Mouse (Mus musculus): ENCODE data around the gene Ddx55. TPM values are rescaled to one million over a fixed set of nuclear protein-coding genes. Genes with fewer than 3 reads are reported as not detected.
A peak's percentile ranks its signal among the peaks of the same experiment; 100 is the strongest.

Ddx55 gene
- polyA plus RNA-seq (2017; shearing (Covaris generic)) = 10 to 100 TPM; 17.2 to 22.9 TPM

DNA sequence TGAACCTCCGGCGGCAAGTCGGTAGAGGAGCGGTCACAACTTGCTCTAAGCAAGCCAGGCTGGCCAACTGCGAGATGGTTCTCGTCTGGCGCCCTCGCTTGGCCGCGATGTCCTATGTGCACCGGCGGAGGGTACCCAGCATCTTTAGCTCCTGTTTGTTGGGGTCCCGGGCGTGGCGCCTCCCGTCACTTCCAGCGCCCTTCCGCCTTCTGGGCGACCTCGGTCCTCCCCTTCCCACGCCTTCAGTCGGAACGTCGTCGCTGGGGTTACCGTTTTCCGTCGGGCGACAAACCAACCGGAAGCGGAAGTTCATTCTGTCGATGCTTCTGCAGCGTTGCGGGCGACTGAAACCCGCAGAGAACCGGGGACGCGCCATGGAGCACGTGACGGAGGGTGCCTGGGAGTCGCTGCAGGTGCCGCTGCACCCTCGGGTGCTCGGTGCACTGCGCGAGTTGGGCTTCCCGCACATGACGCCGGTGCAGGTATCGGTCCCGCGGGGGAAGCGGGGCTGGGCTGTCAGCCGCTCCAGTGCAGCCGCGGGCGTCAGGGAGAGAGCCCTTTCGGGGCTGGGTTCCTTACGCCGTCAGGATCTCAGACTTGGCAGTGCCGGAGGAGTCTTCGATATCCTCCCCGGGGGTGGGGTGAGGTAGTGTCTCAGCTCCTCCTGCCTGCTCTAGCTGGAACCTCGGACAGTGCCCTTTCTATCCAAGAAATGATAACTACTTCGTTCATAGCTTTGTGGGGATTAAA is at the start of gene Ddx55:
Gene Ddx55, plus strand, starts transcription at position 307 of the 750 bp plus-strand sequence.
- ATAC-seq = peak; percentile 97

DNA sequence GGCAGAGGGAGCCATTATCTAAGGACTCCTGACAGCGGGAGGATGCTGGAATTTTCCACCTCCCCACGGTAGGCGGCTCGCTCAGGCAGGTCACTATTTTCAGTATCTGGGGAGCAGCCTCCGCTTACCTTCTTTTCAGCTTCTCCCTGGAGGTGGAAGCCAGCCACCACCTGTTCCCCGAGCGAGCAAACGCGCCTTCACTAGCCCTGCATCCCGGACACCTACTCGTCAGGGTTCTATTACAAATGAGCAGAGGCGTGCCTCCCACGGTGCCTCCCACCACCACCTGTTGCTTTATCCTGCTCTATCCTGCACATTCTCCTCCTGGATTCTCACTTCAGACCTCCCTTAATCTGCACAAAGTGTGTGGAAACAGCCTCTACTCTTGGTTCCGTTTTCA is 48.9 kb upstream of the Ddx55 start:
- ATAC-seq = no peak

DNA sequence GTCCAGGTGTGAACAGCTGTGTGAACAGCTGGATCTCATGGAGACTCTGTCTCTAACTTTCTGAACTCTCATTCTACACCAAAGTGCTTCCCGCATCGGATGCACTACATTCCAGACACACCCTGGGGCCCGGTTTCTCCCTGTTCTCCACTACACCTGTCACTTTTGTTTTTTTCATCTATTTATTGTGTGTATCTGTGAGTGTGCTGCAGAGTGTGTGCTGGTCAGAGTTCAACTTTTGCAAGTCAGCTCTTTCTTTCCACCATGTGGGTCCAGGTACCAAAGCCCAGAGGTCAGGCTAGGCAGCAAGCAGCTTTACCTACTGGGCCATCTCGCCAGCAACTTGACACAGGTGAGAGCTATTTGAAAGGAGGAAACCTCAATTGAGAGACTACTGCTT is 47.4 kb upstream of the Ddx55 start:
- ATAC-seq = no peak

DNA sequence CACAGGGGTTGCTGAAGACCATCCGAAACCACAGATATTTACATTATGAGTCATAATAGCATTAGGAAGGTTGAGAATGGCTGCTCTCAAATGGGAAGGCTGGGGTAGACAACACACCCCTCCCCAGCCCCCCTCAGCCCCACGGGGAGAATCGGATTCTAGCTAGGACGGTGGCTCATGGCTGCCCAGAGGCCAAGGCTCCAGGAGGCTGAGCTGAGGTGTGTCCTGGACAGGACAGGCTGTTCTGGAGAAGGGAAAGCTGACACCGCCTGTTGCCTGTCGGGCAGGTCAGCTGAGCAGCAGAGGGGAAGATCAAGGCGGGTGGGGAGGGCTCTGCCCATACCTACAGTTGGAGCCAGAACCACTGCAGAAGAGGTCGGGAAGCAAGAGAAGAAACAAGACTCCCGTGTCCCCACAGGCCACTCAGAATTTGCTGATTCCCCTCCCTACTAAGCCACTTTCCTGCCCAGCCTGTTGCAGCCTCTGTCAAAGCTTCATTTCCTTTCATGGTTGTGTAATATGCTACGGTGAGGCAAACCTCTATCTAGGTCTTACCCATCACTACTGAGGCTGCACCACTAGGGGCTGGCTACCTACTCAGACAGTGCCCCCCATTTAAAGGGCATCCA is 45.8 kb upstream of the Ddx55 start:
- no peak for ATAC-seq

DNA sequence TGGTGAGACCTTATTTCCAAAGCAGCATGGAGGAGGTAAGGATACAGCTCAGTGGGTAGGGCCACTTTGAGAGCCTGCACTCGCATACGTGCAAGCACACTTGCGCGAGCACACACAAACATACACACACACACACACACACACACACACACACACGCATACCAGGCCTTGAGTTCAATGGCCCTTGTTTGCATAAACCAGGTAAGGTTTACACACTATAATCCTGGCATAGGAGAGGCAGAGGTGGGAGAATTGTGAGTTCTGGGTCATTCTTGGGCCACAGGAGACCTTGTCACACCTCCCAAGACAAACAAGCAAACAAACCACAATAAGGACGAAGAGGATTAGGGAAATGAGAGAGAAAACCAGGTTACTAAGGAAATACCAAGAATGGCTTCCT is 43.5 kb upstream of the Ddx55 start:
- ATAC-seq = no peak

DNA sequence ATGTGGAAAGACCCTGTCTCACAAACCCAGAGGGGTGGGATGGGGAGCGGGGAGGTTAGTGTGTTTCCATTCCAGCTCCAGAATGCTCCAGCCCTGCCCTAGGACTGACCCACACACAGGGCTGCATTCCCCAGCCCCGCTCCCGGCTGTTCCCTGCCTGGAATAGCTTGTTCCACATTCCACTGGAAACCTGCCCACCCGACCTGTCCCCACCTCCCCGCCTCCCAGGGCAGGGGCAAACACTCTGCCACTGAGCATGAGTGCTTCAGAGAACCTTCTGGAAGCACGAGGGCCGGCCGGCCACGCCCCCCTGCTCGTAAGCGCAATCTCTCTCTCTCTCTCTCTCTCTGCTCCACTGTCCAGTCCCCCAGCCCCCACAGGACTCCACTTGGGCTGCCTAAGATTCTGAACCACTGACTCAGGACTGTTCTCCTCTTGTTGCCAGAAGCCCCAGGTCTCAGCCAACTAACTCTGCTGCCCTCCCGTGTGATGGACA is 42.9 kb upstream of the Ddx55 start:
- ATAC-seq = no peak

DNA sequence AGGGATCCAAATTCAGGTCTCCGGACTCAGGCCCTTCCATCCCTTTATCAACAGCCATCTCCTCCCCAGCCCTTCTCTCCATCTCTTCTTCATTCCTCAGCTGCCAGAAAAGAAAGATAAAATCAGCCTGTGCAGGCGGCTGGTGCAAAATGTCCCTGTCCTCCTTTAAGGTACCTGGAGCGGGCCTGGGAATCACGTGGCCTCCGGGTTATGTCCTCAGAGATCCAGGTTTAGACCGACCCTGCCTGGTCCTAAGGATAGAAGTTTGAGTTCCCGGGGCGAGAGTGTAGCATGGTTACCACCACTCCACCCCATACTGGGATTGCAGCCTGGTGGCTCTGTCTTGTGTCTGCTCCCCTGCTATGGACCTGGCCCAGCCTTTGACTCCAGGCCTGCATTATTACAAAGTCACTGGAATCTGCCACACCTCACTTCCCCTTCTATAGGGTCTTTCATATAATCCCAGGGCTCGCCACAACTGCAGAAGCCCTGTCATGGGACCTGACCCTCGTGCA is 42.1 kb upstream of the Ddx55 start:
- no peak for ATAC-seq

DNA sequence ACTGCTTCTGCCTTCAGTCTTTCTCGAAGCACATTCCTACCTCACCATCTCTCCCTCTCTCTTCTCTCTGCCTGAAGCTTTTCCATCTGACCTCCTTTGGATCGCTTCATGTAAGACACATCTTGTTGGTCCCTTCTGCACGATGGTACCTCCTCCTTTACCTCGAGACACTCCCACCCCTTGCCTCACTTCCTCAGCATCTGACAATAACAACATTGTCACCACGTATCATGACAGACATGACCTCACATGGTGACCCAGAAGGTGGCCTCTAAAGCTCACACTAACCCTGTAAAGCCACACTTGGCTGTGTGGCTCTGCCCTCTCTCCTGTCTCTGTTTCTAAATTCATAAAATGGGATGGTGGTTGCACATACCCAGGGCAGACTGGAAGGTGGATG is 36.9 kb upstream of the Ddx55 start:
- ATAC-seq = no peak

DNA sequence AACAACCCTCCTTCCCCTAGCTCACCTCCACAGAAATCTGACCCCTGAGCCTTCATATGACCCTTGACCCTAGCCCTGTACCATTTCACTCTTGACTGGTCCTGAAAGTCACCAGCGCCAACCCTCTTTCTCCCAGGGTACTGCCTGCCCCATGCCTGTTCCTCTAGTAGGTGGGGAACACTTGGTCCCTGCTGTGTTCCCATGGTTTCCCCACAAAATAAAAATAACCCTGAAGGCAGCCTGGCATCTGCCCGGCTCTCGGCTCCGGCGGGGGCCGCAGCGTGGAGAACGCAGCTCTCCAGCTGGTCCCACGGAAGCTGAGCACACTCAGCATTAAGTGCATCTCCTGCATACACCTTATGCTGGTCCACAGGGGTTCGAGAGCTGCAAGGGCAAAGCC is 34.0 kb upstream of the Ddx55 start:
- ATAC-seq = no peak

DNA sequence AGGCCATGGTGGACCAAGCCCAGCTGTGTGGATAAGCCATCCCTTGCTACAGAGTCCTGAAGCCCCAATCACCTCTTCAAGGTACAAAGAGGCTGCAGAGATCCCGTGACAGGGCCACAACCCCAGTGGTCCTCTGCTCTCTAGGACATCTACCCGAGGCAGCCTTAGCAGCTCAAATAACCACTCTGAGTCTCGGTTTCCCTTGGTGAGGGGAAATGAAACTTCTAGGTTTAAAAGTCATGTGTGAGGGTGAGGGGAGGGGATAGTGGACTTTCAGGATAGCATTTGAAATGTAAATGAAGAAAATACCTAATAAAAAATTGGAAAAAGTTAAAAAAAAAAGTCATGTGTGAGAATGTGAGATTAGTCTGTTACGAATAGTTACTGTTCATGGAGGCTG is 31.1 kb upstream of the Ddx55 start:
- no peak for ATAC-seq

DNA sequence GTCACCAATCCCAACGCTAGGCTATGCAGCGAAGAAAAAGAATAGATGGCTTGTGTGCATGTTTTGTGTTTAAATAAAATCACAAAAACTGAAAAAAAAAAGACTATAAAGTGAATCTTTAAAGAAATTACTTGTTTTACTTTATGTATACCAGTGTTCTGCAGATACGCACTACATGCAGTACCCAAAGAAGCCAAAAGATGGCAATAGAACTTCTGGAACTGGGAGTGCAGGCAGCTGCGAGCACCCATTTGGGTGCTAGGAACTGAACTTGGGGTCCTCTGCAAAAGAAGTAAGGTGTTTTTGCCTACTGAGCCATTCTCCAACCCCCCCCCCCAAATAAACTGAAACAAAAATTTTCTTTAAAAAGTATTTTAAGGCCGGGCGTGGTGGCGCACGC is 29.6 kb upstream of the Ddx55 start:
- ATAC-seq = no peak

DNA sequence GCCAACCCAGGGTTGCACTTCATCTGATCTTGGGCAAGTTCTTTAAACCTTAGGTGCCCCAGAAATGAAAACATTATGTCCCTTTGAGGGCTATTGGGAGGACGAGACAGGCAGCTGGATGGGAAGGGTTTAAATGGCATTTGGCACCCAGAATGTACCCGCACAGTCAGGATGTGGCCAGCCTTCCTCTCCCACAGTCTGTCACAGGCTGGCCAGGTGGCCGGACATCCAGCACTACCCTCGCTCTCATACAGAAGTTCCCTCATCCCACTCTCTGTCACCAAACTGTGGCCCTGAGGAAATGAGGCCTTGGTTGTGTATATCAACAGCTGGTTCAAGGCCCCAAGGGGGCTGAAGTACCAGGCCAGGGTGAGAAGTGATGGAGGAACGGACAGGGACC is 27.7 kb upstream of the Ddx55 start:
- no peak for ATAC-seq

DNA sequence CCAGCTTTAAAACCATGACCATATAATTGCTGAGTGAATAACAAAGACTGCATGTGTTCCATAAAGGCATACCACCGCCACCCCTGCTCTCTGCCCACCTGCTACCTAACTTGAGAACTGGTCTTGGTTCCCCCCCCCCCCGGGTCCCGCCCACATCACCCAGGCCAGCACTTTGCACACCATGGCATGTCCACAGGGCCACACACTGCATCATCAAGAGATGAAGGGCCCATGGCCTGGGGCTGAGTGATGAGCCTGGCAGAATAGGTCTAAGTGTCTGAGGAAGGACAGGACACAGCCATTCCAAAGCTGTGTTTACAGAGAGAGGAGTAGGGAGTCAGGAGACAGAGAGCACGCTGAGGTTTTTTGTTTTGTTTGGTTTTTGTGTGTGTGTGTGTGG is 24.3 kb upstream of the Ddx55 start:
- no peak for ATAC-seq

DNA sequence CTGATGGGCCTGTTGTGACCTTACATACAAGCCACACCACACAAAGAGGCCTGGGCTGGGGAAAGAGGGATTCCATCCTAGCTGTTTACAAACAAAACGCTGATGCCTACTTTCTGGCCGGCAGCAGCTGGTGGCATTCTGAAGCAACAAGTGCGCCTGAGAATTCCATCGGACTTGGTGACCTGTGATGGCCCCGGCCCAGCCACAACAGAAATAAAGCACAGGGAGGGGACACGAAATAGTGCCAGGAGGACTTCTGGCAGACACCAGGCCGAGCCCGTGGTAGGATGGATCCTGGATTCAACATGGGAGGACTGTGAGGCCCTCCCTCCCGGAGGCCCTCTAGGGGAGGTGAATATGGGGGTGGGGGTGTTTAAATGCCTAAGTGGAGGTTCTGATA is 23.9 kb upstream of the Ddx55 start:
- no peak for ATAC-seq

DNA sequence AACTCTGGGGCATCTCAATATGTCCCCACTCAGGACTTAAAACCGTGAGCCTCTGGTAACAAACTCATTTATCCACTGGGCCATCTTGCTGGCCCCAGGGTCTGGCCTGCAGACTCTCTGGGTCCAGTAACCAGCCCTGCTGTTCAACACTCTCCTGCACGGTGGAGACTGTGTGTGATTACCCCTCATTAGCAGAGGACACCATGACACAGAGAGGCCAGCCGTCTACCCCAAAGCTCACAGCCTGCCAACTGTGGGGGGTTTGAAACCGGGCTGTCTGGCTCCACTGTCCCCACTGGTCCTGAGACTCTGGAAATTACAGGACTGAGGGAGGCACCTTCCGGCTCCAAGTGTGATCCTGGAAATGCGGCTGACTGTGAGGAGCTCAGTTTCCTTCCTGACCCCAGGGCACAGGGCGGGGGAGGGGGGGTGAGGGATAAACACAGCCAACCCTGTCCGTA is 23.4 kb upstream of the Ddx55 start:
- ATAC-seq = no peak

DNA sequence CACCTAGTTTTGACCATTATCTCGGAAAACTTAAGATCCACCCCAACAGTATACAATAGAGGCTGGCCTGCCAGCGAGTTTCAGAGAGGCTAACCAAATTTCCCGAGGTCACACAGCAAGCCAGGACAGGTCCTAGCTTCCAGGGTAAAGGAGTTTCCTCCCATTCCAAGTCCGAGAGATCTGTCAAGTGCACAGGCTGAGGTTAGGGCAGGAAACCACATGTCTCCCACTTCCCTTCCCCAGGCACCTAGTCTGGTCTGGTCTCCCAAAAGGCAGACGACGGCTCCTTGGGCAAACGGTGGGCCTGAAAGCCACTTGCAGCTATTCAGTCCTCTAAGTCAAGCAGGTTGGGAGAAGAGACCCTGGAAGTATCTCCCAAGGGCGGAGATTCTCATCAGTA is 23.0 kb upstream of the Ddx55 start:
- no peak for ATAC-seq

DNA sequence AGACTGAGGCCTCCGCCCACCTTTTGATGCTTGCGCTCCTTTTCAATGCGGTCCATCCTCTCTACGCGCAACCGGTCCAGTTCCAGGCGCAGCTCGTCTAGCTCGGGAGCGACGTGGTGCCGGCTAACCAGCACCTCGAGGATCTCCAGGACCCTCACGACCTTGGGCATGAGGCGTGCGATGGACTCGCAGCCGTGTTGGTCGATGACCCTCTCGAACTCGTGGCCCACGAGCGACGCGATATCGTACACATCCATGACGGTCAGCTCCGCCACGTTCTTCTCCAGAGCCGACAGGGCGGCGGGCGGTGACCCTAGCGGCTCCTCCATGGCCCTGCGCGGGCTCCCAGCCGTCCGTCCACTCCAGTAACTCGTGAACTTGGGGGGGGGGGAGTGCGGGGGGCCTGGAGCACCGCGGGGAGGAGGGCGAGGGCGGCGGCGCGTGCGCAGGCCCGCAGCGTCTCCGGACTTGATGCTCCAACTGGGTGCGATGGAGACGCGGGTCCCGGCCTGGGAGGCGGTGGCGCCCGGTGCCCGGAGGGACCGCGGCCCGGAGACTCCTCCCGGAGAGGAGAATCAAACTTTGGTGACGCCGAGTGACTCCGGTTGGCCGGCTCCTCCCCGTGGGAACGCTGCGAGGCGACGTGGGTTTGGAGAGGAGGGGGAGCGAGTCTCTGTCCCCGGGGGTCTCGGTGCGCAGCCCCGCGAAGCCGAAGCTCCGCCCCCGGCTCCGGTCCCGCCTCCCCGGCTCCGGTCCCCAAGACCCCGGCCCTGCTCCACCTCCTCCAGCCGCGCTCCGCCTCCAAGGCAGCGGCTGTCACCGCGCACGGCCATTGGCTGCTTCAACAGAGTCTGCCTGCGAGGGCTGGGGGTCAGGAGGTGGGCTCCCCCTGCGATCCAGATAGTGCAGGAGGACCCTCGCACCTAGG is 21.7 kb upstream of the Ddx55 start, which contains the start of gene Rilpl1:
Gene Rilpl1, minus strand, starts transcription at position 737 of the 928 bp plus-strand sequence.
- peak; percentile 87 for ATAC-seq

DNA sequence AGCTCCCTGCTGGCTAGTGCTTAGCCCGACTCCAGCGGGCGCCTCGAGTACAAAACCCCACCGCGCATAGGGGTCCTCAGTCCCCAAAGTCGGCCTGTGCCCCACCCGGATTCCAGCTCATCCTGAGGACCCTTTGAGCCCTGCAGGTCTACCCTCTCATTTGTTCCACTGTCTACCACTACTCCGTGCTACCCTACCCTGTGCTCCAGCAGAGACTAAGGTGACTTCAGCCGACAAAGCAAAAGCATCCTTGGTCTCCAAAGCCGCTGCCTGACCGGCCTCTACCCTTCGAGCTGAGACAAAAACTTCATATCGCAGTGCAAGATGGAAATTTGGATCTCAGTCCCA is 21.1 kb upstream of the Ddx55 start:
- ATAC-seq = no peak

DNA sequence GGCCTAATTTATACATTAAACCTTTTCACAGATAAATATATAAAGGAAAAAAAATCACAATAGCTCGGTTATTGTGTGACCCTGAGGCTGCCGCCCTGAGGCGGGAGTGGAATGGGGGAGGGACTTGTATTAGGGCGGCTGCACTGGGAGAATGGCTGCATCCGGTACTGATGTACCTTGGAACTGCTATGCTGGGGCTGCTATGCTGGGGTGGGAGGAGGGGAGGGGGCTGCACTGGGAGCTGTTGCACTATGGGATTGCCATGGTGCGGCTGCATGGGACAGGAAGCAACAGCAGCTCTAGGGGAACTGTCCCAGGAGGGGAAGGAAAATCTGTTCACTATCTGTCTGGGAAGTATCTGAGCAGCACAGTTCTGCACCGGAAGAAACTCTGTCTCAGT is 20.2 kb upstream of the Ddx55 start:
- ATAC-seq = no peak

DNA sequence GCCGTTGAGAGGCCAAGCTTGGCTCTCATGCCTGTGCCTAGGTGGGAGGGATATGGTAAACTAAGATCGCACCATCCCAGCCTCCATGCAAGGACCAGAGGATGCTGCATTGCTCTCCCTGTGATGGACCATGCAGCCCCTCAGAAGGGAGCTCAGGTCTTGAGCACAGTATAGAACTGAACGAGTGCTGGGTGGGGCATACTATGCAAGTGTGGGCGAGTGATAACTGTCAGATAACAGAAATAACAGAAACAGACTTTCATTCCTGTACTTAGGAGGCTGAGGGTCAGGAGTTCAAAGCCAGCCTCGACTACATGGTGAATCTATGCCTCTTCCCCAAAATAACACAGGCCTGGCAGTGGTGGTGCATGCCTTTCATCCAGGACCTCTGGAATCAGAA is 17.6 kb upstream of the Ddx55 start:
- no peak for ATAC-seq

DNA sequence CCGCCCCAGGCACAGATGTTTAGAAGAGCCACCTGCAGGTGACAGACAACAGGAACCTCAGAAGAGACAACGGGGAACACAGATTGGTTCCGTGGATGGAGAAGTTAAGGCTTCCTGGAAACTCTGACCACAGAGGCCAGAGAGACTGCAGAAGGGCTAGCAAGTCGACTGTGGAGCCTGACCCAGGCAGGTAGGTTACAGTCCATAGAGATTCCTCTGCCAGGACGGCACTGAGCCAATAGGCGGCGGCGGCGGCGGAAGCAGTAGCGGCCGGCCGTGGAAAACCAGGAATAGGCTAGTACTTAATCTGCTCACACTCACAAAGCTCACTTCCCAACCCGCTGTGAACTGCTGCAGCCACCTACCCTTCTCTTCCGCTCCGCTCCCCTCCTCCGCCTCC is 15.9 kb upstream of the Ddx55 start:
- no peak for ATAC-seq

DNA sequence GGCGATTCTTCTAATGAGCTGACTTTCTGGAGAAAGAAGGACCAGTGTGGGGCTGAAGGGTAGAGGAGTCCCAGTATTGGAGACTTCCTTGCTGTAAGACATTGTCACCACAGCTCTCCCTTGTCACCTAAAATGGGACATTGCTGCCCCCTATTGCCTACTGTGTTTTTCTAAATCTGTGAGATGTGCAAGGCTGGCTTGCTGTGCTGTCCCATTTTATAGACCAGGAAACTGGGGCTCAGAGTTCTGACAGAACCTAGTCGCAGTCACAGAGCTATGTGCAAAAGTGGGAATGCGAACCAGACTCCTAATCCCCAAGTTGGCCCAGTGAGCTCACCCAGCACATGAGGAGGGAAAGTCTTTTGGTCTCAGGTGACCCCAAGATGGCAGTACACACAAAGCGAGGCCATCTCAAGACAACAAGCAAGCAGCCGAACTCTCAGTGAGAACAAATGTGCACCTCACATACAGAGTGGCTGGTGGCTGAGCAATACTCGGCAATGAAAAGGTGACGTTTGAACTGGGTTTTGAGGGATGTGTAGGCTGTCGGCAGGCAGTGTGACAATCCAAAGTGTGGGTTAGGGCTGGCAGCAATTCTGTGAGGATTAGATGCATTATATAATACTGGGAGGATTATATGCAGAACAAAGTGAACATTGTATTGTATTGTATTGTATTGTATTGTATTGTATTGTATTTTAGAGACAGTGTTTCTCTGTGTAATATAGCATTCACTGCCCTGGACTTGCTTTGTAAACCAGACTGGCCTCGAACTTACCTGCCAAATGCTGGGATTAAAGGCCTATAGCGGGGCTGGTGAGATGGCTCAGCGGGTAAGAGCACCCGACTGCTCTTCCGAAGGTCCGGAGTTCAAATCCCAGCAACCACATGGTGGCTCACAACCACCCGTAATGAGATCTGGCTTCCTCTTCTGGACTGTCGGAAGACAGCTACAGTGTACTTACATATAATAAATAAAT is 13.6 kb upstream of the Ddx55 start:
- peak; percentile 35 for ATAC-seq
